ENCODE assay signal across 8 mouse cellular contexts in genomic region chr11:97126645-97127468, GRCm38 (mm10). TPM values are rescaled to one million over a fixed set of nuclear protein-coding genes. Genes with fewer than 3 reads are reported as not detected.
DNase-seq lines count a peak whose midpoint lies in the region; ATAC-seq and TF ChIP-seq lines count a peak whose summit lies in the region.

No protein-coding gene starts in this region.

- H3K9me3 ChIP-seq in forebrain, embryonic 15.5 days, result no peaks in the 10 kb centered on the region
- no peaks in the 10 kb centered on the region for H3K9me3 ChIP-seq in intestine, embryonic 15.5 days
- no peaks in the 10 kb centered on the region for H3K9me3 ChIP-seq in liver, postnatal 0 days (ENCODE audit: low read length)
- no peaks in the 10 kb centered on the region for H3K9me3 ChIP-seq in neural tube, embryonic 13.5 days

- no peak for TF ChIP-seq CTCF in liver, postnatal 0 days (IDR thresholded peaks at IDR 0.05; ENCODE audit: low read depth)

- 6% methylated on average over 32 of the region's 32 CpGs for WGBS in forebrain, embryonic 15.5 days
- 4% methylated on average over 32 of the region's 32 CpGs for WGBS in intestine, embryonic 15.5 days
- 4% methylated on average over 32 of the region's 32 CpGs for WGBS in liver, postnatal 0 days (ENCODE audit: insufficient replicate concordance)
- 4% methylated on average over 32 of the region's 32 CpGs for WGBS in neural tube, embryonic 13.5 days

- H3K9ac ChIP-seq in forebrain, embryonic 15.5 days (replicated peaks), result peak overlapping the region; percentile 53
- peak overlapping the region; percentile 58 for H3K9ac ChIP-seq in intestine, embryonic 15.5 days
- peak overlapping the region; percentile 52; the same call in 1 of the 2 replicates for H3K9ac ChIP-seq in liver, postnatal 0 days (replicated peaks)
- peak overlapping the region; percentile 70 for H3K9ac ChIP-seq in neural tube, embryonic 13.5 days

- peak overlapping the region; percentile 52 for H3K4me3 ChIP-seq in forebrain, embryonic 15.5 days
- peak overlapping the region; percentile 52 for H3K4me3 ChIP-seq in intestine, embryonic 15.5 days (replicated peaks)
- H3K4me3 ChIP-seq in liver, postnatal 0 days (ENCODE audit: low read depth, low read length), result peak overlapping the region; percentile 55
- peak overlapping the region; percentile 46 for H3K4me3 ChIP-seq in neural tube, embryonic 13.5 days

- H3K4me1 ChIP-seq in forebrain, embryonic 15.5 days, result peaks cover 12% of the 10 kb centered on the region
- peaks cover 4% of the 10 kb centered on the region; the same call in 1 of the 2 replicates for H3K4me1 ChIP-seq in intestine, embryonic 15.5 days (replicated peaks)
- peaks cover 5% of the 10 kb centered on the region for H3K4me1 ChIP-seq in liver, postnatal 0 days (ENCODE audit: insufficient read depth)
- H3K4me1 ChIP-seq in neural tube, embryonic 13.5 days (replicated peaks), result peaks cover 29% of the 10 kb centered on the region

- H3K4me2 ChIP-seq in forebrain, embryonic 15.5 days (replicated peaks), result peak overlapping the region; percentile 94
- H3K4me2 ChIP-seq in intestine, embryonic 15.5 days (replicated peaks), result peak overlapping the region; percentile 95
- H3K4me2 ChIP-seq in liver, postnatal 0 days (ENCODE audit: low read depth, low read length), result peak overlapping the region; percentile 85
- peak overlapping the region; percentile 77 for H3K4me2 ChIP-seq in neural tube, embryonic 13.5 days

- ATAC-seq in CD4-positive, CD25-positive, alpha-beta regulatory T cell, adult 4 months, result peak; percentile 92
- ATAC-seq in activated CD4-positive, CD25-positive, alpha-beta regulatory T cell, adult 4 months, result peak; percentile 76
- ATAC-seq in forebrain, embryonic 15.5 days (replicated peaks), result peak; percentile 63; the same call in 1 of the 2 replicates
- peak; percentile 89 for ATAC-seq in intestine, embryonic 15.5 days
- peak; percentile 78 for ATAC-seq in liver, postnatal 0 days
- peak; percentile 44; the same call in 1 of the 2 replicates for ATAC-seq in neural tube, embryonic 13.5 days (ENCODE audit: low read depth)

- H3K27me3 ChIP-seq in forebrain, embryonic 15.5 days, result 0 out of 2 replicates have a peak, but pooled peaks cover 4% of the 10 kb centered on the region
- H3K27me3 ChIP-seq in intestine, embryonic 15.5 days (replicated peaks), result peaks cover 12% of the 10 kb centered on the region
- peaks cover 7% of the 10 kb centered on the region; the same call in 1 of the 2 replicates for H3K27me3 ChIP-seq in liver, postnatal 0 days (ENCODE audit: insufficient read depth, low read length)
- peaks cover 20% of the 10 kb centered on the region for H3K27me3 ChIP-seq in neural tube, embryonic 13.5 days

- no peak overlapping the region for H3K27ac ChIP-seq in forebrain, embryonic 15.5 days (replicated peaks)
- H3K27ac ChIP-seq in intestine, embryonic 15.5 days, result no peak overlapping the region
- no peak overlapping the region for H3K27ac ChIP-seq in liver, postnatal 0 days (ENCODE audit: low read depth)
- no peak overlapping the region for H3K27ac ChIP-seq in neural tube, embryonic 13.5 days (replicated peaks)

- no peaks in the 10 kb centered on the region for H3K36me3 ChIP-seq in forebrain, embryonic 15.5 days
- no peaks in the 10 kb centered on the region for H3K36me3 ChIP-seq in intestine, embryonic 15.5 days
- H3K36me3 ChIP-seq in liver, postnatal 0 days (replicated peaks; ENCODE audit: insufficient read depth, low read length), result no peaks in the 10 kb centered on the region
- no peaks in the 10 kb centered on the region for H3K36me3 ChIP-seq in neural tube, embryonic 13.5 days

- no peak for TF ChIP-seq EP300 in liver, postnatal 0 days (IDR thresholded peaks at IDR 0.05; ENCODE audit: low read depth)

- DNase-seq in liver, postnatal 0 days, result peak; percentile 68
- no peak for DNase-seq in frontal cortex, postnatal 14 days (ENCODE audit: low spot score in 2 of 2)
- DNase-seq in right cerebral cortex, postnatal 25 days, result no peak

RNA-seq across cellular contexts. Expression of gene Tbx21, which starts 11.7 kb away (rescaled TPM):
- polyA plus RNA-seq in CD4-positive, CD25-positive, alpha-beta regulatory T cell, adult 4 months (2017; shearing (Covaris generic)), result 1 to 10 TPM; 2.2 TPM
- 1 to 10 TPM; 4.5 to 5.6 TPM for polyA plus RNA-seq in activated CD4-positive, CD25-positive, alpha-beta regulatory T cell, adult 4 months (2017; shearing (Covaris generic))
- 0.22 and 0.42 TPM in 2 replicates for polyA plus RNA-seq in forebrain, embryonic 15.5 days (2015; fragmentation: Nextera tagmentation; extraction: Ambion mirVana)
- 0.24 and 0.25 TPM in 2 replicates for polyA plus RNA-seq in intestine, embryonic 15.5 days (2015; fragmentation: Nextera tagmentation; extraction: Ambion mirVana)
- polyA plus RNA-seq in liver, postnatal 0 days (2015; fragmentation: Nextera tagmentation; extraction: Ambion mirVana), result 0.27 and 0.37 TPM in 2 replicates
- polyA plus RNA-seq in neural tube, embryonic 13.5 days (2015; fragmentation: Nextera tagmentation; extraction: Ambion mirVana), result 0.07 and 0.15 TPM in 2 replicates

RNA-seq across cellular contexts. Expression of gene Tbkbp1, which starts 24.4 kb away (rescaled TPM):
- polyA plus RNA-seq in CD4-positive, CD25-positive, alpha-beta regulatory T cell, adult 4 months (2017; shearing (Covaris generic)), result under 1 TPM in 1 of 2 experiments, not detected in 1; 0.09 TPM
- polyA plus RNA-seq in activated CD4-positive, CD25-positive, alpha-beta regulatory T cell, adult 4 months (2017; shearing (Covaris generic)), result under 1 TPM in 1 of 2 experiments, not detected in 1; 0.37 TPM
- polyA plus RNA-seq in forebrain, embryonic 15.5 days (2015; fragmentation: Nextera tagmentation; extraction: Ambion mirVana), result 6.2 and 7.6 TPM in 2 replicates
- polyA plus RNA-seq in intestine, embryonic 15.5 days (2015; fragmentation: Nextera tagmentation; extraction: Ambion mirVana), result 3.8 and 4.2 TPM in 2 replicates
- polyA plus RNA-seq in liver, postnatal 0 days (2015; fragmentation: Nextera tagmentation; extraction: Ambion mirVana), result 1.6 and 1.8 TPM in 2 replicates
- 9.1 and 9.5 TPM in 2 replicates for polyA plus RNA-seq in neural tube, embryonic 13.5 days (2015; fragmentation: Nextera tagmentation; extraction: Ambion mirVana)
